Mouse (Mus musculus): ENCODE measurements around the gene Gm40193.

DNA sequence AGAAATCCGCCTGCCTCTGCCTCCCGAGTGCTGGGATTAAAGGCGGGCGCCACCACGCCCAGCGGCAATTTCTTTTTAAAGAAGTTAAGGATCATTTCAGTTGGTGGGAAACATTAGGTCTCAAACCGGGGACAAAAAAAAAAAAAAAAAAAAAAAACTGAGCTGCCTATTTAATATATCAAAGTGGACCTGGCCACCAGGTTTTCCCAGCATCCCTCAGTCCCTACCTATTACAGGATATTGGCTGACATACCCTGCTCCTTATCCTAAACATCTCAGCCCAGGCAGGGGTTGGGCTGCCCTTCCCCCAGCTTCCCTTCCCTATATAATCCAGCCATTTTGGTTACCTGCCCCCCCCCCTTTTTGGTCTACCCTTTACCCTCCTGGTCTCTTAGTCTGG, 20.9 kb downstream of the Gm40193 start:
- TF ChIP-seq CTCF (IDR thresholded peaks at IDR 0.05; ENCODE audit: low read depth) (no peak), EP300 (IDR thresholded peaks at IDR 0.05; ENCODE audit: low read depth) (no peak)

Measured in liver, embryonic 14.5 days (tissue).